Mouse (Mus musculus): Measurements from ENCODE around the gene Gm5460. TPM values are rescaled to one million over a fixed set of nuclear protein-coding genes. Genes with fewer than 3 reads are reported as not detected.
A peak's percentile ranks its signal among the peaks of the same experiment; 100 is the strongest.

Gene Gm5460
- total RNA-seq (2021), result not detected

- intact Hi-C loops (cut with DNase I), result no loop called here
- no peak for DNase-seq (ENCODE audit: low spot score in 2 of 2)
Measured at GRCm38 (mm10) chr14:34016381-34016780, at the start of gene Gm5460. Gene Gm5460 (plus strand): TSS chr14:34016758.

- no peak for DNase-seq (ENCODE audit: low spot score in 2 of 2)
- intact Hi-C loops (cut with DNase I), result no loop called here
Measured at GRCm38 (mm10) chr14:33972679-33973078, 43.9 kb upstream of the Gm5460 start.

- intact Hi-C loops (cut with DNase I), result no loop called here
Measured at GRCm38 (mm10) chr14:33974752-33975151, 41.8 kb upstream of the Gm5460 start.

GRCm38 (mm10) chr14:33977748-33978147, 38.8 kb upstream of the Gm5460 start:
- intact Hi-C loops (cut with DNase I), result no loop called here
- DNase-seq (ENCODE audit: low spot score in 2 of 2), result no peak

More at GRCm38 (mm10) chr14:33974752-33975151, 41.8 kb upstream of the Gm5460 start:
- DNase-seq (ENCODE audit: low spot score in 2 of 2), result peak in 1 of 2 experiments; percentile 41

GRCm38 (mm10) chr14:33978604-33979059, 37.9 kb upstream of the Gm5460 start, which contains the start of gene Zfp488:
Gene Zfp488 (minus strand): TSS chr14:33978764.
- no peak for DNase-seq (ENCODE audit: low spot score in 2 of 2)
- intact Hi-C loops (cut with DNase I), result no loop called here

GRCm38 (mm10) chr14:33989201-33989600, 27.4 kb upstream of the Gm5460 start:
- intact Hi-C loops (cut with DNase I), result no loop called here
- DNase-seq (ENCODE audit: low spot score in 2 of 2), result no peak

DNA sequence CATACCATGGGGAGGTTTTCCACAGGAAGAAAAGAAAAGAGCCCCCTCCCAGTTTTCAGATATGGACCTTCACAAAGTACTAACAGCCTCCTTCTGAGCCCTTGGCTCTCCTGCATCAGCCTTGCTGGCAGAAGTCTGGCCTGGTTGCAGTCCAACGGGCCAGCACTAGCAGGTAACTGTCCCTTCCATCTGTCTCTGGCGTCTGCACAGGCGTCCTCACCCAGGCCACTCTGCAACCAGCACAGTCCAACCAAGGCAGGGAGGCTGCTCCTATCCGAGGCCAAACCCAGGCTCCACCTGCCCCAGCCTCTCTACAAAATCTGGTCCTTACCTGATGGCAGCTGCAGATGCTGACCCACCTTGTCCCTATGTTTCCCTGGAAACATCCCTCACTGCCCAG, 24.6 kb upstream of the Gm5460 start:
- no peak for DNase-seq (ENCODE audit: low spot score in 2 of 2)
- intact Hi-C loops (cut with DNase I), result no loop called here

DNA sequence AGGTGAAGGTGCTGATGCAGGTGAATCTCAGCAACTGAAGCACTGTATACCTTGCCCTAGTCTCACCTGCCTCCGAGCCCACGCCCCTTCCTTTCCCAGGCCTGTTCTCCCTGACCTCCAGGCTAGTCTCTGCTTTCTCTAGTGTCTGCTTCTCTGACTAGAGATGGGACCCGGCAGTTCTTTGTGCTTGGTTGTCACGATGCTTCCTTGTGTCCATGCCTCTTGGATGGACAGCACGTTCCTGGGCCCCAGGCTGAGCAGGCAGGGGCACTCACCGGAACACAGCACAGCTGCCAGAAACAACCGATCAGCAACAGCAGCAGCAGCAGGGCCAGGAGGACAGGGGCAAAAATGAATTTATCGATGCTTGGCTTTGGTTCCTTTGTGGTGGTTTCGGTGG, 23.5 kb upstream of the Gm5460 start:
- intact Hi-C loops (cut with DNase I), result no loop called here
- no peak for DNase-seq (ENCODE audit: low spot score in 2 of 2)

GRCm38 (mm10) chr14:33993521-33994289, 22.9 kb upstream of the Gm5460 start:
- intact Hi-C loops (cut with DNase I), result no loop called here
- DNase-seq (ENCODE audit: low spot score in 2 of 2), result no peak

DNA sequence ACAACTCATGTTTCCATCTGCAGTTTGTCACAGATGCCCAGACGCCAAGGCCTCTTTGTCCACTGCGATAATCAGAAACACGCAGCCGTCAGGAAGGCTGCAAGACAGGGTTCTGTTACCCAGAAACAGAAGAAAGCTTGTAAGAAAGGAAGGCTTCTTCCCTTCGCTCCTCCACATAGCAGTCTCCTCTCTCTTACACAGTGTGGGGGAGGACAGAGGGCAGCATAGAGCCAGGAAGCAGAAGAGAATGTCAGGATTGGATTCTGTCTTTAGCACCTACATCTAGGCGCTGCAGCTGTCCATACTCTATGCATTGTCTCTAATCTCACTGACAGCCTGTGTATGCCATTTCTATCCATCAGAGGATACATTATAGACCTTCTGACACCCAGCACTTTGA, 19.1 kb upstream of the Gm5460 start:
- intact Hi-C loops (cut with DNase I), result no loop called here
- no peak for DNase-seq (ENCODE audit: low spot score in 2 of 2)

GRCm38 (mm10) chr14:34000076-34000475, 16.5 kb upstream of the Gm5460 start:
- DNase-seq (ENCODE audit: low spot score in 2 of 2), result no peak
- intact Hi-C loops (cut with DNase I), result no loop called here

GRCm38 (mm10) chr14:34001445-34001844, 15.1 kb upstream of the Gm5460 start:
- intact Hi-C loops (cut with DNase I), result no loop called here
- DNase-seq (ENCODE audit: low spot score in 2 of 2), result no peak

DNA sequence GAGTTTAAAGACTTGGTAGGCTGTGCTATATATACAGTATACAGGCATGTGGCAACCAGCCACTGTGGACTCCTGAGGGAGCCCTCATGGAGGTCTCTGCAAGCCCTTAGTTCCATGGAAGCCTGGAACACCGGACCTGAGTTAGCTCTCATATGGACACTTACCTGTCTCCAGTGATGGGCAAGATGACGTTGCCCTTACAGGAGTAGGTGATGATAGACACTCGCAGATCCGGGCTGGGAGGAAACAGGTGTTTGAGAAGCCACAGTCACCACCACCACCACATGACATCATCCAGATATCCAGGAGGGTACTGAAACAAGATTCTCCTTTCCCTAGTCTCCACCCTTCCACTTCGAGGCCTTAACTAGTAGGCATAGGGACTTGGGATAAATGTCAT, 14.2 kb upstream of the Gm5460 start:
- intact Hi-C loops (cut with DNase I), result no loop called here
- no peak for DNase-seq (ENCODE audit: low spot score in 2 of 2)

- intact Hi-C loops (cut with DNase I), result no loop called here
- no peak for DNase-seq (ENCODE audit: low spot score in 2 of 2)
Measured at GRCm38 (mm10) chr14:34015063-34015462, 1.5 kb upstream of the Gm5460 start, which contains the start of gene Gm30083. Gene Gm30083 (minus strand): TSS chr14:34015182.

- DNase-seq (ENCODE audit: low spot score in 2 of 2), result no peak
- intact Hi-C loops (cut with DNase I), result no loop called here
Measured at GRCm38 (mm10) chr14:34016938-34017337, 380 bp downstream of the Gm5460 start.

DNA sequence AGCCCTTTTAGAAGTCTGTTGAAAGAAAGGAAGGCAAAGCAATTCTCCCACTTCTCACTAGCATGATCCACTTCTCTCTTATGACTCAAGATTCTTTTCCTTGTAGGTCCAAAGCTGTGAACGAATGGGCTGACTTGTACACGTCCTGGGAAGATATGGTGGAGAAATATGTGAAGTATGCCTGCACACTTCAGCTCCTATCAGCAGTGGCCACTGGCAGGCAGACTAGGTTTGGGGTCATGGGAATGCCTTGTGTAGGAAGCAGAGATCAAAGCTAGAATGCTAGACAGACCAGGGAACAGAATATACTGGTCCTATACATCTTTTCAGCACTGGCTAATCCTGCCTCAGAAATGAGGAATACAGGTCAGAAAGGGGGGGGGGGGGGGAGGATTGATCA, 10.2 kb downstream of the Gm5460 start:
- no peak for DNase-seq (ENCODE audit: low spot score in 2 of 2)
- intact Hi-C loops (cut with DNase I), result no loop called here

DNA sequence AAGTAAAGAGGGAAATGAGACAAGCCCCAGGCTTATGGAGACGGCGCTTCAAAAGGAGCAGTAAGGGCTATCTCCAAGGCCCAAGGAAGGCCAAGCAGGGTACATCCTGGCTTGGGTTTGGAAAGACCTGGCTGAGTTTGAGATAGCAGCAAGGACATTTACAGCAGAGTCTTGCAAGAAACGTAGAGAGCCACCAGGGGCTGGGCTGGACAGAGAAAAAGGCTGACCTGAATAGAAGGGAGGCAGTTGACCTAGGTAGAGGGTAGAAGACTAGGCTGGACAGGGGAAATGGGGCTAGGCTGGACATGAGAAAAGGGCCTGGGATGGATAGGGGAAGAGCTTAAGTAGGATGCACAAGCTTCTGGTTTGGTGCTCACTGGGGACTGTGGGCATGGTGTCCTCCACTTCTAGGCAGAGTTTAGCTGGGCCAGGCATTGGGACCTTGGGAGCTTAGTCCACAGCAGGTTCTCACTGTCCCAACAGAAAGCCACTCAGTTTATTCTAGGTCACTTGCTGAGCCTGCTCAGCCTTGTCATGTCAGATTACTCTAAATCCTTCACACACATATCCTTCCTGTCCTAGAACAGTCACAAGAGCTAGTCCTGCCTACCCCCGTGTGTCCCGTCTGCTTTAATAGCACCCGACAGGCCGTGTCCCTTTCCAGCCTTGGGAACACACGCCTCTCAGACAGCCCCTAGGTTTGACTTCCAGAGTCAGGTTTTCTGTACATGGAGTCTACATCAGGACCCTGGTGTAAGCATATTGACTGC, 17.5 kb downstream of the Gm5460 start:
- no peak for DNase-seq (ENCODE audit: low spot score in 2 of 2)
- intact Hi-C loops (cut with DNase I), result no loop called here

GRCm38 (mm10) chr14:34041241-34041640, 24.7 kb downstream of the Gm5460 start:
- intact Hi-C loops (cut with DNase I), result no loop called here
- DNase-seq (ENCODE audit: low spot score in 2 of 2), result no peak

GRCm38 (mm10) chr14:34043341-34043740, 26.8 kb downstream of the Gm5460 start:
- DNase-seq (ENCODE audit: low spot score in 2 of 2), result no peak
- intact Hi-C loops (cut with DNase I), result no loop called here

DNA sequence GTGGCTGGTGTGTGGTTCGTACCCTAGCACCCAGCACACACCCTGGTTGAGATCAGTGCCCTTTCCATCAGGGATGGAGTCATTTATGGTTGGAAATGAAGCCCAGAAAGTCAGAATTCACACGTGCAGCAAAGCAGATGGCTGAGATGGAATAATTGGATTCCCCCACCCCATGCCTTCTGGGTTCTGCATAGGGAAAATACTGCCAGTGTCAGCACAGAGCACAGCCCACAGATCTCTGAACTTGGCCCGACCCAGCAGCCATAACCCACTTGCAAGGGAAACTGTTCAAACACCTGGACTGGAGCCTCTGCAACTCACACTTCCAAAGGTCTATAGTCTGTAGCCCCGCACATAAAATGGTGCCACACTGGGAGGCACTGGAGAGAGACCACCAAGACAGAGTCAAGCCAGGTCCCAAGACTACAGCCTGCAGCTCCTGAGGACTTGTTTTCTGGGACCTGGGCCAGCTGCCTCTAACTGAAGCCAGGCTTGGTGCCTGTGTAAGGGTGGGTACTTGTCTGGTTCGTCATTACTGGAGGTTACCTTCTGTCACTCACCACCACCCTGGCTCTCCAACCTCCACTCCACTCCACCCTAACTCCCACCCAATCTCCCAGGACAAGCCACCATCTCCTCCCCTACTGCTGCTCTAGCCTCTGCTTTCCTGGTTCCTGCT, 33.7 kb downstream of the Gm5460 start:
- intact Hi-C loops (cut with DNase I), result no loop called here
- DNase-seq (ENCODE audit: low spot score in 2 of 2), result no peak

Measured in left cerebral cortex, postnatal 25 days (tissue).